Mouse (Mus musculus) lung, embryonic 16.5 days (tissue): Measurements from ENCODE around the gene Ncoa7. TPM values are rescaled to one million over a fixed set of nuclear protein-coding genes. Genes with fewer than 3 reads are reported as not detected.
A peak's percentile ranks its signal among the peaks of the same experiment; 100 is the strongest.

ENCODE experiments used
- ATAC-seq: fragments of 200-750 bp; cut with Nextera tagmentation; 2 replicates; pipeline ENCODE4 v1.8.0; 2017; ENCODE audit warnings: low read depth, mild to moderate bottlenecking, moderate library complexity
- H3K27ac ChIP-seq: fragments of 300-500 bp; sonication (generic); 2 replicates; pipeline ENCODE4 v1.5.1; 2014; ENCODE audit warnings: mild to moderate bottlenecking, control low read depth, low read length
- H3K27me3 ChIP-seq: fragments of 300-500 bp; sonication (generic); 2 replicates; pipeline ENCODE4 v1.6.1; 2014; ENCODE audit warnings: low read depth, low read length, mixed read lengths; ENCODE audit not compliant: control insufficient read depth, insufficient read depth
- H3K36me3 ChIP-seq: fragments of 300-500 bp; sonication (generic); 2 replicates; pipeline ENCODE4 v1.6.1; 2014; ENCODE audit warnings: low read length; ENCODE audit not compliant: control insufficient read depth, insufficient read depth
- H3K4me1 ChIP-seq: fragments of 300-500 bp; sonication (generic); replicated peaks from 2 replicates; pipeline ENCODE4 v1.6.1; 2014; ENCODE audit warnings: low read length, mixed read lengths; ENCODE audit not compliant: control insufficient read depth, insufficient read depth
- H3K4me2 ChIP-seq: fragments of 300-500 bp; sonication (generic); 2 replicates; pipeline ENCODE4 v1.6.1; 2014; ENCODE audit warnings: low read depth, low read length, control low read depth
- H3K4me3 ChIP-seq: fragments of 300-500 bp; sonication (generic); 2 replicates; pipeline ENCODE4 v1.5.1; 2014; ENCODE audit warnings: mild to moderate bottlenecking, low read length, control low read depth
- H3K9ac ChIP-seq: fragments of 300-500 bp; sonication (generic); 2 replicates; pipeline ENCODE4 v1.6.1; 2014; ENCODE audit warnings: low read length, control low read depth
- H3K9me3 ChIP-seq: fragments of 300-500 bp; sonication (generic); 2 replicates; pipeline ENCODE4 v1.6.1; 2016; ENCODE audit warnings: low read length; ENCODE audit not compliant: control insufficient read depth
- WGBS: fragments of 180-500 bp; shearing (Covaris S2); extraction: QIAGEN DNeasy Blood & Tissue Kit; methylation state at CpG from one replicate; pipeline ENCODE4 v1.1.7; 2014; 5-methylcytosine and 5-hydroxymethylcytosine counted together
- polyA plus RNA-seq: library from polyadenylated mRNA; unstranded; fragments of >200 nt; fragmentation: Nextera tagmentation; extraction: Ambion mirVana; gene quantifications from 2 replicates; pipeline ENCODE4 v1.2.1, GENCODE M21; 2015

The Ncoa7 gene
- polyA plus RNA-seq, 1 experiment from 2014 or later = 11.7 TPM

GRCm38 (mm10) chr10:30733148-30733785 lies 69.9 kb downstream of the Ncoa7 start:
- ATAC-seq = no peak
- H3K4me1 ChIP-seq = no peaks in the 10 kb centered on the region
- WGBS = 78% methylated on average over 2 of the region's 2 CpGs
- H3K4me3 ChIP-seq = no peak overlapping the region
- H3K4me2 ChIP-seq = no peak overlapping the region
- no peaks in the 10 kb centered on the region for H3K27me3 ChIP-seq
- H3K9me3 ChIP-seq = no peaks in the 10 kb centered on the region
- H3K9ac ChIP-seq = no peak overlapping the region
- H3K27ac ChIP-seq = no peak overlapping the region
- H3K36me3 ChIP-seq = no peaks in the 10 kb centered on the region

- H3K9ac ChIP-seq = no peak overlapping the region
- no peak overlapping the region for H3K4me3 ChIP-seq
- H3K4me1 ChIP-seq = no peaks in the 10 kb centered on the region
- no peaks in the 10 kb centered on the region for H3K36me3 ChIP-seq
- no peak for ATAC-seq
- no peak overlapping the region for H3K4me2 ChIP-seq
- no peaks in the 10 kb centered on the region for H3K27me3 ChIP-seq
- WGBS = 45% methylated on average over 3 of the region's 3 CpGs
- no peak overlapping the region for H3K27ac ChIP-seq
- H3K9me3 ChIP-seq = no peaks in the 10 kb centered on the region
Measured at GRCm38 (mm10) chr10:30731321-30731914, 71.7 kb downstream of the Ncoa7 start.

DNA sequence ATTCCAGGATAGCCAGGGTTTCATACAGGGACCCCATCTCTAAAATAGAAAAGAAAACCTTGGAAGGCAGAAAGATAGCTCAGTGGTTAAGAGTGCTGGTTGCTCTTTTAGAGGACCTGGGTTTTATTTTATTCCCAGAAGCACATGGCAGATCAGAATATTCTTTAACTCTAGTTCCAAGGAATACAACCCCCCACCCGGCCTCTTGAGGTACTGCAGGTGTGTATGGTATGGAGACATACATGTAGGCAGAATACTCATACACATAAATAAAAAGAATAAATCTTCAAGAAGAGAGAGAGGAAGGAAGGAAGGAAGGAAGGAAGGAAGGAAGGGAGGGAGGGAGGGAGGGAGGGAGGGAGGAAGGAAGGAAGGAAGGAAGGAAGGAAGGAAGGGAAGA lies 72.3 kb downstream of the Ncoa7 start:
- no peaks in the 10 kb centered on the region for H3K36me3 ChIP-seq
- H3K4me2 ChIP-seq = no peak overlapping the region
- H3K9me3 ChIP-seq = no peaks in the 10 kb centered on the region
- no peak overlapping the region for H3K4me3 ChIP-seq
- no peak overlapping the region for H3K27ac ChIP-seq
- ATAC-seq = no peak
- no peaks in the 10 kb centered on the region for H3K4me1 ChIP-seq
- 69% methylated on average over 1 of the region's 1 CpGs for WGBS
- no peaks in the 10 kb centered on the region for H3K27me3 ChIP-seq
- H3K9ac ChIP-seq = no peak overlapping the region

- WGBS = 85% methylated on average over 5 of the region's 5 CpGs
- ATAC-seq = no peak
- no peaks in the 10 kb centered on the region for H3K9me3 ChIP-seq
- H3K27me3 ChIP-seq = no peaks in the 10 kb centered on the region
- no peaks in the 10 kb centered on the region for H3K36me3 ChIP-seq
- no peaks in the 10 kb centered on the region for H3K4me1 ChIP-seq
- no peak overlapping the region for H3K27ac ChIP-seq
- no peak overlapping the region for H3K4me3 ChIP-seq
- no peak overlapping the region for H3K9ac ChIP-seq
- H3K4me2 ChIP-seq = no peak overlapping the region
Measured at GRCm38 (mm10) chr10:30729157-30730096, 73.7 kb downstream of the Ncoa7 start.

DNA sequence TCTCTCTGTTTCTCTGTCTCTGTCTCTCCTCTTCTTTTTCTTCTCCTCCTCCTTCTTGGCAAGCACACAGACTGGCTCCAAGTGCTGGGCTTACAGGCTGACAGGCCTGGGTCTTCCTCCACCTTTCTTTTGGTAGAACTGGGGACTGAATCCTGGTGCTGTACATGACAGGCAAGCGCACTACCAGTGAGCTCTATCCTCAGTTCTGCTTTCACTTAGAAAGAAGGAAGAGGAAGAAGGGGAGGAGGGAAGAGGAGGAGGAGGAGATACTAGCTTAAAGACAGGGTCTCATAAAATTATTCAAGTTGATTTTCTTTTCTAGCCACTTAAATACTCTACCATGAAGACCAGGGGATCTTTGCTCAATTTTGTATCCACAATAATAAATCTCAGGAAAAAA lies 80.1 kb downstream of the Ncoa7 start:
- Histone ChIP-seq H3K9me3 (no peaks in the 10 kb centered on the region), H3K9ac (no peak overlapping the region), H3K4me1 (no peaks in the 10 kb centered on the region), H3K4me2 (no peak overlapping the region), H3K36me3 (peaks cover 3% of the 10 kb centered on the region; the same call in 1 of the 2 replicates), H3K27ac (no peak overlapping the region), H3K4me3 (no peak overlapping the region), H3K27me3 (no peaks in the 10 kb centered on the region)
- 96% methylated on average over 1 of the region's 1 CpGs for whole genome bisulfite sequencing
- no peak for ATAC-seq

GRCm38 (mm10) chr10:30720556-30720955 lies 82.6 kb downstream of the Ncoa7 start:
- ATAC-seq = no peak
- 82% methylated on average over 3 of the region's 3 CpGs for WGBS
- no peaks in the 10 kb centered on the region for H3K27me3 ChIP-seq
- H3K4me3 ChIP-seq = no peak overlapping the region
- H3K36me3 ChIP-seq = peaks cover 3% of the 10 kb centered on the region; the same call in 1 of the 2 replicates
- no peaks in the 10 kb centered on the region for H3K4me1 ChIP-seq
- H3K4me2 ChIP-seq = no peak overlapping the region
- H3K9me3 ChIP-seq = no peaks in the 10 kb centered on the region
- no peak overlapping the region for H3K27ac ChIP-seq
- no peak overlapping the region for H3K9ac ChIP-seq

- WGBS = 52% methylated on average over 1 of the region's 1 CpGs
- Histone ChIP-seq H3K36me3 (peaks cover 3% of the 10 kb centered on the region; the same call in 1 of the 2 replicates), H3K4me2 (no peak overlapping the region), H3K27me3 (no peaks in the 10 kb centered on the region), H3K4me1 (no peaks in the 10 kb centered on the region), H3K9me3 (no peaks in the 10 kb centered on the region), H3K27ac (no peak overlapping the region), H3K9ac (no peak overlapping the region), H3K4me3 (no peak overlapping the region)
- ATAC-seq = no peak
Measured at GRCm38 (mm10) chr10:30719947-30720346, 83.2 kb downstream of the Ncoa7 start.

GRCm38 (mm10) chr10:30718703-30719340 lies 84.3 kb downstream of the Ncoa7 start:
- no peaks in the 10 kb centered on the region for H3K4me1 ChIP-seq
- WGBS = 19% methylated on average over 4 of the region's 4 CpGs
- peak; percentile 77 for ATAC-seq
- H3K27ac ChIP-seq = no peak overlapping the region
- no peak overlapping the region for H3K9ac ChIP-seq
- H3K9me3 ChIP-seq = no peaks in the 10 kb centered on the region
- peaks cover 3% of the 10 kb centered on the region; the same call in 1 of the 2 replicates for H3K36me3 ChIP-seq
- H3K4me2 ChIP-seq = no peak overlapping the region
- no peak overlapping the region for H3K4me3 ChIP-seq
- no peaks in the 10 kb centered on the region for H3K27me3 ChIP-seq

- ATAC-seq = no peak
- H3K9me3 ChIP-seq = no peaks in the 10 kb centered on the region
- H3K4me2 ChIP-seq = no peak overlapping the region
Measured at GRCm38 (mm10) chr10:30716171-30716570, 87.0 kb downstream of the Ncoa7 start.

More at GRCm38 (mm10) chr10:30716171-30716570, 87.0 kb downstream of the Ncoa7 start:
- peaks cover 3% of the 10 kb centered on the region; the same call in 1 of the 2 replicates for H3K36me3 ChIP-seq
- H3K27ac ChIP-seq = no peak overlapping the region
- no peaks in the 10 kb centered on the region for H3K4me1 ChIP-seq
- no peak overlapping the region for H3K9ac ChIP-seq
- H3K27me3 ChIP-seq = no peaks in the 10 kb centered on the region
- H3K4me3 ChIP-seq = no peak overlapping the region
